In genomic region chr14:106163196-106163595, GRCm38 (mm10) we compare ENCODE assay signal across 28 mouse cellular contexts. TPM values are rescaled to one million over a fixed set of nuclear protein-coding genes. Genes with fewer than 3 reads are reported as not detected.
A peak's percentile ranks its signal among the peaks of the same experiment; 100 is the strongest.
DNase-seq lines count a peak whose midpoint lies in the region; ATAC-seq and TF ChIP-seq lines count a peak whose summit lies in the region.
"Had no signal": no experiment of that assay in that cellular context is flagged by ENCODE, and none has a peak within 500 bp of the region (broad histone marks: within the 10 kb centered on the region; RNA-seq: fewer than 3 reads in every experiment).

No protein-coding gene starts in this region.

- no peaks in the 10 kb centered on the region for H3K4me1 ChIP-seq in embryonic fibroblast, embryonic 13.5 days (ENCODE audit: control insufficient read depth, insufficient read depth, low read length)
- H3K4me1 ChIP-seq: embryonic facial prominence, embryonic 15.5 days; forebrain, embryonic 12.5 days; hindbrain, embryonic 10.5 days; intestine, embryonic 15.5 days had no signal

- DNase-seq in 3134 (ENCODE audit: extremely low read depth, insufficient read length, low spot score) (peak; percentile 1), NIH3T3 (ENCODE audit: low read depth) (peak; percentile 42)
- DNase-seq in layer of hippocampus, adult 11-12 months (ENCODE audit: low spot score), result no peak
- DNase-seq in frontal cortex, postnatal 14 days (ENCODE audit: low spot score in 2 of 2), result no peak
- DNase-seq in kidney, postnatal 14 days, result no peak
- DNase-seq: adrenal gland, adult 2 months; adrenal gland, postnatal 25 days; cerebellum, postnatal 10 days; embryo, embryonic 11 days; forebrain, postnatal 0 days; gastrocnemius, adult 2 months; gastrocnemius, postnatal 25 days; heart, adult 11 months; heart, postnatal 14 days; kidney, adult 18-20 months had no signal

- peak overlapping the region; percentile 77 for H3K27ac ChIP-seq in embryonic fibroblast, embryonic 13.5 days (ENCODE audit: insufficient read depth, low read length)
- H3K27ac ChIP-seq: embryonic facial prominence, embryonic 15.5 days; forebrain, embryonic 12.5 days; hindbrain, embryonic 10.5 days; hindbrain, embryonic 14.5 days; intestine, embryonic 15.5 days had no signal

- H3K4me3 ChIP-seq in embryonic fibroblast, embryonic 13.5 days (ENCODE audit: insufficient read depth, low read length), result no peak overlapping the region
- H3K4me3 ChIP-seq: embryonic facial prominence, embryonic 15.5 days; forebrain, embryonic 12.5 days; gastrocnemius, adult 2 months; hindbrain, embryonic 10.5 days; intestine, embryonic 15.5 days had no signal

- TF ChIP-seq CTCF in embryonic fibroblast, embryonic 13.5 days (IDR thresholded peaks at IDR 0.05; ENCODE audit: borderline replicate concordance, insufficient read depth, low read length), result no peak

- TF ChIP-seq POLR2A in embryonic fibroblast, embryonic 13.5 days (IDR thresholded peaks at IDR 0.05; ENCODE audit: low read depth, low read length), result no peak

- peak; percentile 93 for ATAC-seq in megakaryocyte progenitor cell, adult 5-6 weeks (replicated peaks; ENCODE audit: poor library complexity)
- ATAC-seq: activated CD4-positive, CD25-positive, alpha-beta regulatory T cell, adult 4 months; CD4-positive, CD25-positive, alpha-beta regulatory T cell, adult 4 months; forebrain, postnatal 0 days; intestine, embryonic 15.5 days; Patski had no signal

RNA-seq across cellular contexts. Expression of gene Trim52, which starts 57.2 kb away (rescaled TPM):
- polyA plus RNA-seq in embryonic fibroblast, embryonic 13.5 days (2011; ENCODE audit: insufficient read length, low read depth, missing spikeins), result not detected in 2 replicates
- not detected in 2 replicates for total RNA-seq in megakaryocyte progenitor cell, adult 5-6 weeks (2015)
- not detected in 2 replicates for total RNA-seq in megakaryocyte progenitor cell, adult 5-6 weeks (2017)
- total RNA-seq: adrenal gland, adult 2 months; adrenal gland, postnatal 25 days; forebrain, postnatal 0 days; gastrocnemius, adult 2 months; gastrocnemius, postnatal 25 days; heart, postnatal 14 days had no signal
- polyA plus RNA-seq: adrenal gland, adult 2 months; CD4-positive, CD25-positive, alpha-beta regulatory T cell, adult 4 months; embryonic facial prominence, embryonic 11.5 days; embryonic facial prominence, embryonic 15.5 days; forebrain, embryonic 12.5 days; forebrain, postnatal 0 days; G1E; heart, embryonic 14.5 days; hindbrain, embryonic 10.5 days; hindbrain, embryonic 14.5 days; intestine, embryonic 15.5 days; Patski had no signal

Comparison
In these comparisons a context has a peak if more than half of its experiments do, and no peak if none do; other contexts are left out.
1. DNase-seq: peak in 3134 (single experiment) and NIH3T3 (single experiment); none in layer of hippocampus, adult 11-12 months (single experiment), frontal cortex, postnatal 14 days (0 of 2) and kidney, postnatal 14 days (single experiment).